Mouse (Mus musculus) E14TG2a.4 (cell line): ENCODE results near the gene Smurf2.

Experiments used
- H3K27me3 ChIP-seq: 2 replicates; pipeline ENCODE4 v1.6.1; 2014; ENCODE audit warnings: low read length, control low read depth; ENCODE audit not compliant: insufficient read depth
- H3K36me3 ChIP-seq: 2 replicates; pipeline ENCODE4 v1.6.1; 2014; ENCODE audit warnings: low read length, control low read depth; ENCODE audit not compliant: insufficient read depth
- H3K4me1 ChIP-seq: replicated peaks from 2 replicates; pipeline ENCODE4 v1.6.1; 2014; ENCODE audit warnings: low read depth, low read length, control low read depth
- H3K4me3 ChIP-seq: replicated peaks from 2 replicates; pipeline ENCODE4 v1.5.1; 2014; ENCODE audit warnings: mild to moderate bottlenecking, low read length
- H3K9me3 ChIP-seq: 2 replicates; pipeline ENCODE4 v1.6.1; 2014; ENCODE audit warnings: low read length, control low read depth
- CTCF ChIP-seq: conservative IDR thresholded peaks from 2 replicates; pipeline ENCODE4 v1.5.1; 2014; ENCODE audit warnings: low read length
- NANOG ChIP-seq: IDR thresholded peaks from 2 replicates; pipeline ENCODE4 v1.6.1; 2014; ENCODE audit warnings: borderline replicate concordance, low read length, mixed read lengths
- POU5F1 ChIP-seq: IDR thresholded peaks from 2 replicates; pipeline ENCODE4 v1.6.1; 2014; ENCODE audit warnings: low read length, borderline replicate concordance

The Smurf2 gene

GRCm38 (mm10) chr11:106780089-106780425 is 140.5 kb downstream of the Smurf2 start:
- H3K36me3 ChIP-seq = peaks cover 83% of the 10 kb centered on the region
- H3K9me3 ChIP-seq = no peaks in the 10 kb centered on the region
- H3K27me3 ChIP-seq = no peaks in the 10 kb centered on the region
- no peak for TF ChIP-seq CTCF
- no peak for TF ChIP-seq NANOG
- no peak for TF ChIP-seq POU5F1
- H3K4me3 ChIP-seq = no peak overlapping the region
- H3K4me1 ChIP-seq = peaks cover 58% of the 10 kb centered on the region

- H3K4me3 ChIP-seq = peak within 1 kb of the TSS; percentile 93
- no peaks in the 10 kb centered on the region for H3K27me3 ChIP-seq
Observed at GRCm38 (mm10) chr11:106779388-106780088, 141.0 kb downstream of the Smurf2 start, which contains the start of gene Polg2. Gene Polg2, minus strand, starts transcription at chr11:106779537.

GRCm38 (mm10) chr11:106778589-106779387 is 141.7 kb downstream of the Smurf2 start:
- Histone ChIP-seq H3K4me1 (peaks cover 45% of the 10 kb centered on the region), H3K4me3 (peak overlapping the region; percentile 93), H3K9me3 (no peaks in the 10 kb centered on the region), H3K27me3 (no peaks in the 10 kb centered on the region), H3K36me3 (peaks cover 83% of the 10 kb centered on the region)
- TF ChIP-seq NANOG (no peak), POU5F1 (no peak), CTCF (no peak)

More at GRCm38 (mm10) chr11:106779388-106780088, 141.0 kb downstream of the Smurf2 start, which contains the start of gene Polg2:
- H3K4me1 ChIP-seq = peaks cover 53% of the 10 kb centered on the region
- H3K36me3 ChIP-seq = peaks cover 83% of the 10 kb centered on the region
- no peaks in the 10 kb centered on the region for H3K9me3 ChIP-seq
- TF ChIP-seq NANOG = no peak
- no peak for TF ChIP-seq POU5F1
- TF ChIP-seq CTCF = no peak

GRCm38 (mm10) chr11:106778132-106778531 is 142.4 kb downstream of the Smurf2 start:
- Histone ChIP-seq H3K9me3 (no peaks in the 10 kb centered on the region), H3K36me3 (peaks cover 83% of the 10 kb centered on the region), H3K4me3 (peak overlapping the region; percentile 93), H3K4me1 (peaks cover 39% of the 10 kb centered on the region), H3K27me3 (no peaks in the 10 kb centered on the region)
- TF ChIP-seq NANOG (no peak), CTCF (no peak), POU5F1 (no peak)

GRCm38 (mm10) chr11:106777395-106777794 is 143.1 kb downstream of the Smurf2 start:
- Histone ChIP-seq H3K27me3 (no peaks in the 10 kb centered on the region), H3K9me3 (no peaks in the 10 kb centered on the region), H3K4me1 (peaks cover 31% of the 10 kb centered on the region), H3K4me3 (0 out of 2 replicates have a peak overlapping the region, but pooled peaks have one; percentile 93), H3K36me3 (peaks cover 83% of the 10 kb centered on the region)
- TF ChIP-seq NANOG = no peak
- no peak for TF ChIP-seq CTCF
- TF ChIP-seq POU5F1 = no peak

- peaks cover 30% of the 10 kb centered on the region for H3K4me1 ChIP-seq
- TF ChIP-seq CTCF (no peak), POU5F1 (no peak), NANOG (no peak)
- H3K9me3 ChIP-seq = no peaks in the 10 kb centered on the region
- peaks cover 83% of the 10 kb centered on the region for H3K36me3 ChIP-seq
- no peaks in the 10 kb centered on the region for H3K27me3 ChIP-seq
- H3K4me3 ChIP-seq = no peak overlapping the region
Observed at GRCm38 (mm10) chr11:106776960-106777359, 143.6 kb downstream of the Smurf2 start.

GRCm38 (mm10) chr11:106773061-106773460 is 147.5 kb downstream of the Smurf2 start:
- Histone ChIP-seq H3K27me3 (no peaks in the 10 kb centered on the region), H3K36me3 (peaks cover 98% of the 10 kb centered on the region), H3K4me1 (peaks cover 9% of the 10 kb centered on the region), H3K4me3 (no peak overlapping the region), H3K9me3 (no peaks in the 10 kb centered on the region)
- TF ChIP-seq CTCF = no peak
- TF ChIP-seq POU5F1 = no peak
- no peak for TF ChIP-seq NANOG

GRCm38 (mm10) chr11:106770195-106770974 is 150.1 kb downstream of the Smurf2 start:
- no peak for TF ChIP-seq NANOG
- peak; percentile 69 for TF ChIP-seq CTCF
- no peak for TF ChIP-seq POU5F1
- Histone ChIP-seq H3K4me1 (no peaks in the 10 kb centered on the region), H3K27me3 (no peaks in the 10 kb centered on the region), H3K36me3 (peaks cover 96% of the 10 kb centered on the region), H3K9me3 (no peaks in the 10 kb centered on the region), H3K4me3 (no peak overlapping the region)
